Mouse (Mus musculus): ENCODE data around the gene Golga4. TPM values are rescaled to one million over a fixed set of nuclear protein-coding genes. Genes with fewer than 3 reads are reported as not detected.

Gene Golga4
- total RNA-seq, 2 experiments from 2014 or later = 81.1 to 82.8 TPM

DNA sequence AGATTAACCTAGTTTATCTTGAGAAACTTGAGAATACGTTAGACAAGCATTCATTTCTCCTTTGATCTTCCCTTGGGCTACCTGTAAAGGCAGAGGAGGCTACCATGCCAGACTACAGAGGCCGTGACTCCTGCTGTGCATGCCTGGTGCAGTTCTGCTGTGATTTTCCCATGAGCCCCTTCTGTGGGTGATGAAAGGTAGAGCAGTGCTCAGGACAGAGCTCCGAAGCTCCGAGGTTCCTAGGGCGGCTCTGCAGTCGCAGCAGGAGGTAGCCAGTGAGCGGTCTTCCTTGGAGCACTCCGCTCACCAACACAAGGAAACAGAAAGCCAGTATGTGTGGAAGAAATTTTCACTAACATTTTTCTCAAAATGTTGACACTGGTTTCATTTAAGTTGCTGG lies 15.6 kb downstream of the Golga4 start:
- DNase-seq (ENCODE audit: low spot score in 2 of 2) = no peak

GRCm38 (mm10) chr9:118523738-118524137 lies 17.7 kb downstream of the Golga4 start:
- no peak for DNase-seq (ENCODE audit: low spot score in 2 of 2)

GRCm38 (mm10) chr9:118527056-118527455 lies 21.0 kb downstream of the Golga4 start:
- no peak for DNase-seq (ENCODE audit: low spot score in 2 of 2)

DNA sequence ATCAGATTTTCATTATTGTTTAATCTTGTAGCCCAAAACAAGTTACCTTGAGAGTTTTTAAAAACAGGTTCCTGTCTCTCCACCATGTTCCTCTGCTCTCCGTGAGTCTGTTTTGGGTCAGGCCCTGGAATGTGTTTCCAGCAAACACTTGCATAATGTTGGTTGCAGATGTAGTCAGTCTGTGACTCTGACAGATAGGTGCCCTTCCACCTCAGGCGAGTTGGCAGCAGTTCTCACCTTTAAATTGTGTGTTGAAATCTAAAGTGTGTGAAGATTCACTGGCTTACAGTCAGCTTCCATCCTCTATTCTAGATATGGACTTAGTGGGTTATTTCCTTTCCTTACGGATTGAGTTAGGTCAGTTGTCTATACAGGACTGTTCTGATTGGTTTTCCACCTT lies 23.7 kb downstream of the Golga4 start:
- DNase-seq (ENCODE audit: low spot score in 2 of 2) = no peak

DNA sequence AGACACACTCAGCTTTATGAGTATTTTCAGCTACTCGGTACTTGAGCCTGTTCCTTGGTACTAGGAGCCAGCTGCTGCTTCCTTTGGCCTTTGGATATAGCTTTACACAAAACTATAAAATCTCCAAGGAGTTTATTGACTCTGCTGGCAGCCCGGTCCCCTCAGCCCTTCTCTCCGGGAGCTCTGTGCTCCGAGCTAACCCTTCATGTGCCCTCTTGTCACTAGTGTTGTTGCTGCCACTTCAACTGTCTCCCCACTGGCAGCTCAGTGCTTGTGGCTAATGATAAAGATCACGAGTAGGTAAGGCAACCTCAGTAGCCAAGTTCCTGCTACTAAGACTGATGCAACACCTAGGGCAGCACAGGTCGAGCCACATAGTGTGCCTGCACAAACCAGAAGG lies 24.6 kb downstream of the Golga4 start:
- no peak for DNase-seq (ENCODE audit: low spot score in 2 of 2)

- no peak for DNase-seq (ENCODE audit: low spot score in 2 of 2)
Measured at GRCm38 (mm10) chr9:118532516-118533205, 26.6 kb downstream of the Golga4 start.

GRCm38 (mm10) chr9:118536946-118537345 lies 30.9 kb downstream of the Golga4 start:
- no peak for DNase-seq (ENCODE audit: low spot score in 2 of 2)

DNA sequence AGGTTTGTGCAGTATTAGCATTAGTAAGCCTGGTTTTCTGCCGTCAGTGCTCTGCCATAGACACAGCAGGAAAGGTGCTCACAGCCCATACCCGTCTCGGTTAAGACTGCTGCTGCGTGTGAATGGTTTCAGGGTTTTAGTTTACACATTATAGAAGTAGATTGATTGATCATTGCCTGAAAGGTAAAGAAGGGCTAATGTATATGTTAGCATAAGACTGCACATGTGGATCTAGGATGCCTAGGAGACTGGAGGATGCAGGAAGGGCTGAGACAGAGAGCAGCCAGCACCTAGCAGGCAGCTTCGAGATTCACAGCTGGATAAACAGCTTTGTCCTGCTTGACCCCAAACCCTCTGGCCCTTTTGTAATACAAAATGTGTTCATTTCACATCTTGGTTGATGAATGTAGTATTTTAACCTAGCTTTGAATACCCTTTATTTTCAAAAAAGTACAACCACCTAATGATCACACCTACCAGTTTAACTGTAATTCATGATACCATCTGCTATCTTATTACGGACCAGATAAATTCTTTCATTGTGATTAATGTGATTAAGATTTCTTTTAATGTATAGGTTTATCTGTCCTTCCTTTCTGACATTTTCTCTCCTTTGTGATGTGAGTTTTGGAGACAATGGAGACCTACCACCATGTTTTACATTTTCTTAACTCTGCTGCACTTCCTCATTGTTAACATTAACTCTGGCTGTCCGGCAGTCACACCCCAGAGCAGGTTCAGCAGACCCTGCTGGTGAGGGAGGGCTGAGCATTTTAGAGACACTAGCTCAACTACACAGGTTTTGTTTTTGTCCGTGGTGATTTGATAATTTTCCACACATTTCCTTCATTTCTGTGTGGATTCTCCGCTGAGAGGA lies 31.6 kb downstream of the Golga4 start:
- DNase-seq (ENCODE audit: low spot score in 2 of 2) = no peak

- no peak for DNase-seq (ENCODE audit: low spot score in 2 of 2)
Measured at GRCm38 (mm10) chr9:118541851-118542250, 35.8 kb downstream of the Golga4 start.

DNA sequence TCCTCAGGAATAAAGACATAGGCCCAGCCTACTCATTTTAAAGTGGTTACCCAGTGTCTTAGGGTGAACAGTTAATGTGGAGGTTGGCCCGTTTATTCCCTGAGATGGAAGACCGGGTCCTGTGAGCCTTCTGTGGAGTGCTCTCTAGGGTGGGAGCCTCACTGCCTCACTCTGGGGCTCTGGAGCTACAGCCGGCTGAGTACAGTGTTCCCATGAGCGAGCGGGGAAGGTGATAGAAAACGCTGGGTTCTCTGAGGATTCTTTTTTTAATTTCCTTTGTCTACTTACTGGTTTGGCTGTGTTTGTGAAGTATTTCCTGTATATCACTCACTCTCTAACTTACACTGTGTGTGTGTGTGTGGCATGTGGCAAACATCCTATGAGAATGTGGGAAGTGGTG lies 39.1 kb downstream of the Golga4 start:
- no peak for DNase-seq (ENCODE audit: low spot score in 2 of 2)

GRCm38 (mm10) chr9:118548651-118549050 lies 42.6 kb downstream of the Golga4 start:
- DNase-seq (ENCODE audit: low spot score in 2 of 2) = no peak

- DNase-seq (ENCODE audit: low spot score in 2 of 2) = peak; percentile 36 to 56
Measured at GRCm38 (mm10) chr9:118556951-118557780, 51.1 kb downstream of the Golga4 start.

GRCm38 (mm10) chr9:118563356-118563755 lies 57.3 kb downstream of the Golga4 start:
- DNase-seq (ENCODE audit: low spot score in 2 of 2) = no peak

- DNase-seq (ENCODE audit: low spot score in 2 of 2) = no peak
Measured at GRCm38 (mm10) chr9:118563866-118564265, 57.8 kb downstream of the Golga4 start.

- no peak for DNase-seq (ENCODE audit: low spot score in 2 of 2)
Measured at GRCm38 (mm10) chr9:118564696-118565095, 58.6 kb downstream of the Golga4 start.

DNA sequence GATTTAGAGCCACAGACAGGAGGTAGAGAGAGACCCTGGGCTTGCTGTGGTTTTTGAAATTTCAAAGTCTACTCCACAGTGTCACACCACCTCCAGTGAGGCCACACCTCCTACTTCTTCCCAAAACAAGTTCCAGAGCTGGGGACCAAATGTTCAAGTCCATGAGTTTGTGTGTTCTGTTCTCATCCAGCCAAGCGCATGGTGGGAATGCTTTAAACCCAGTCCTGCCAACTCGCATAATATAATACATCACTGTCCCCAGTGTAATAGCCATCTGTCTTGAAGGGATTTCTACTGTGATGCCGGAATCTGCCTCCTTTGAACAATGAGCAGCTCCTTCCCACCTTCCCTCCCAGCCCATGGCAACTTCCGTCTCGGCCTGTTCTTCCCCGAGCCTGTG lies 63.3 kb downstream of the Golga4 start:
- DNase-seq (ENCODE audit: low spot score in 2 of 2) = peak in 1 of 2 experiments; percentile 53

GRCm38 (mm10) chr9:118570865-118571264 lies 64.8 kb downstream of the Golga4 start:
- no peak for DNase-seq (ENCODE audit: low spot score in 2 of 2)

DNA sequence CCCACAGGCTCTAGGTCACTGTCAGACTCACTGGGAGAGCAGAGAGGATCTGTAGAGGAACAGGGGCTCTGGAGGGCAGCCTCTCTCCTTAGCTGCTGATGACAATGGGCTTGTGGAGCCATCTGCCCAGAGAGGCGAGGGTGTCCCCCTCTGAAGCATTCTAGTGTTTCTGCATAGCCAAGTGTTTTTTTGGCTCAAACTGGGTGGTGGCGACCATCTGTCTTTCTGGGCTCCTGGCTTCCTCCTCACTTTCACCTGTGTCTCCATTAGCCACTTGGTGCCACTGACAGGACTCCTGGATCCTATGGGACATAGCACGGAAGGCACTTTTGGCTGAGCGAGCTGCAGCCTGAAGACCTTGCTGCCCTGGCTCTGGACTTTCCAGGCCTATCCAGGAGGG lies 65.6 kb downstream of the Golga4 start:
- no peak for DNase-seq (ENCODE audit: low spot score in 2 of 2)

DNA sequence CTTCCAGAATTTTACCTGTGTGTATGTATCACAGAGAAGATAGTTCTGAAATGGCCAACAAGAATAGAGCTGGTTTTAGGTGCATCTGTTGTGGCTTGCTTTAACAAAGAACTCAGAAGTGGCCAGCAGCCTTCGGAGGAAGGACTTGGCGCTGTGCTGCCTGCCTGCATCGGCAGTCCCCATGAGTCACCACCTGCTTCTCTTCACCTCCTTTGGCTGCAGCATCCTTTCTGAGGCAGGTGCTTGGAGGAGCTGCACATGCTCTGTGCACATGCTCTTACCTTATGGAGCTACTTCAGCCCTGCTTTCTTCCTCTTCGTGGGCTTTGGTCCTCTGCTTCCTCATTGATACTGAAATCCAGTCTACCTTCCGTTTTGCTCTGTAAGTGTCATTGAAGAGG lies 68.8 kb downstream of the Golga4 start:
- no peak for DNase-seq (ENCODE audit: low spot score in 2 of 2)

- no peak for DNase-seq (ENCODE audit: low spot score in 2 of 2)
Measured at GRCm38 (mm10) chr9:118580371-118580770, 74.3 kb downstream of the Golga4 start.

DNA sequence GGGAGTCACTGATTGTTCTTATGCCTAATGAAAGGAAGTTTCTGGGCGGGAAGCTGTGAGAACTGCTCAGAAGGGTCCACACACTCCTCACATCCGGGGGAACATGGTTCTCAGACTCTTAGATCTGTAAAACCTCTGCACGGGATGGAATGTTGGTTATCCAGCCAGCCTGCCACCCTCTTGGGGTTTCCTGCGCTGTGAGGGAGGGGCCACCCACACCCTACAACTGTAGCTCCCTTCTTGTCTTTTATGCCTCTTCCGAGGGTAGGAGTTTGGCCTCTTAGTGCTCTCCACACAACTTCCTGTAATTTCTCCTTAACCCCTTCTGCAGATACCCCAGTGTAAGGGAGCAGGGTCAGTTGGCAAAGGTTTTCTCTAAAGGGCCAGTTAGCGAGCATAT lies 76.7 kb downstream of the Golga4 start:
- no peak for DNase-seq (ENCODE audit: low spot score in 2 of 2)

- DNase-seq (ENCODE audit: low spot score in 2 of 2) = no peak
Measured at GRCm38 (mm10) chr9:118584838-118585237, 78.8 kb downstream of the Golga4 start.
